Mouse (Mus musculus): ENCODE measurements around the gene Enc1.
"Not testable (repeated sequence)": the region's sequence is repeated elsewhere in the genome, so short reads cannot be mapped to it uniquely, and the experiment has no call there.

Gene Enc1

GRCm38 (mm10) chr13:97251736-97252135 lies 10.8 kb downstream of the Enc1 start:
- DNase-seq (ENCODE audit: low spot score in 2 of 2) = no peak

- no peak for DNase-seq (ENCODE audit: low spot score in 2 of 2)
These were observed 11.6 kb downstream of the Enc1 start for GRCm38 (mm10) chr13:97252469-97252868.

- no peak for DNase-seq (ENCODE audit: low spot score in 2 of 2)
These were observed 12.6 kb downstream of the Enc1 start for GRCm38 (mm10) chr13:97253418-97253981.

- DNase-seq (ENCODE audit: low spot score in 2 of 2) = no peak
These were observed 13.1 kb downstream of the Enc1 start for GRCm38 (mm10) chr13:97253994-97254393.

GRCm38 (mm10) chr13:97254564-97255164 lies 13.8 kb downstream of the Enc1 start:
- DNase-seq (ENCODE audit: low spot score in 2 of 2) = no peak

- DNase-seq (ENCODE audit: low spot score in 2 of 2) = no peak
These were observed 15.3 kb downstream of the Enc1 start for GRCm38 (mm10) chr13:97255976-97256848.

GRCm38 (mm10) chr13:97256849-97257379 lies 16.0 kb downstream of the Enc1 start:
- no peak for DNase-seq (ENCODE audit: low spot score in 2 of 2)

GRCm38 (mm10) chr13:97259271-97259670 lies 18.4 kb downstream of the Enc1 start:
- DNase-seq (ENCODE audit: low spot score in 2 of 2) = no peak

- no peak for DNase-seq (ENCODE audit: low spot score in 2 of 2)
These were observed 19.7 kb downstream of the Enc1 start for GRCm38 (mm10) chr13:97260456-97261180.

- DNase-seq (ENCODE audit: low spot score in 2 of 2) = no peak
These were observed 20.6 kb downstream of the Enc1 start for GRCm38 (mm10) chr13:97261549-97261948.

- no peak for DNase-seq (ENCODE audit: low spot score in 2 of 2)
These were observed 21.8 kb downstream of the Enc1 start for GRCm38 (mm10) chr13:97262676-97263075.

GRCm38 (mm10) chr13:97265534-97265933 lies 24.6 kb downstream of the Enc1 start:
- not testable (repeated sequence) for DNase-seq (ENCODE audit: low spot score in 2 of 2)

GRCm38 (mm10) chr13:97270723-97271122 lies 29.8 kb downstream of the Enc1 start:
- no peak for DNase-seq (ENCODE audit: low spot score in 2 of 2)

GRCm38 (mm10) chr13:97271641-97272040 lies 30.7 kb downstream of the Enc1 start:
- no peak for DNase-seq (ENCODE audit: low spot score in 2 of 2)

- DNase-seq (ENCODE audit: low spot score in 2 of 2) = no peak
These were observed 33.9 kb downstream of the Enc1 start for GRCm38 (mm10) chr13:97274757-97275156.

- DNase-seq (ENCODE audit: low spot score in 2 of 2) = no peak
These were observed 34.6 kb downstream of the Enc1 start for GRCm38 (mm10) chr13:97275482-97275881.

GRCm38 (mm10) chr13:97282051-97282910 lies 41.4 kb downstream of the Enc1 start:
- no peak for DNase-seq (ENCODE audit: low spot score in 2 of 2)

- DNase-seq (ENCODE audit: low spot score in 2 of 2) = no peak
These were observed 42.0 kb downstream of the Enc1 start for GRCm38 (mm10) chr13:97282911-97283281.

- DNase-seq (ENCODE audit: low spot score in 2 of 2) = no peak
These were observed 46.1 kb downstream of the Enc1 start for GRCm38 (mm10) chr13:97287046-97287445.

- no peak for DNase-seq (ENCODE audit: low spot score in 2 of 2)
These were observed 49.8 kb downstream of the Enc1 start for GRCm38 (mm10) chr13:97290747-97291146.

- no peak for DNase-seq (ENCODE audit: low spot score in 2 of 2)
These were observed 50.4 kb downstream of the Enc1 start for GRCm38 (mm10) chr13:97291354-97291753.

Data from frontal cortex, postnatal 10 days (tissue).